Mouse (Mus musculus) fibroblast of lung, adult 2 months (primary cell): ENCODE measurements at regions not wholly inside any gene's neighbourhood (a gene's known extent, or its start where the extent isn't known, plus 50 kb on each side); places are given as distances from the start of the nearest gene placed in this dataset.

Source experiments
- DNase-seq: peaks from one replicate; pipeline ENCODE4 v3.0.0-alpha.2; 2011; ENCODE audit warnings: low read depth

DNA sequence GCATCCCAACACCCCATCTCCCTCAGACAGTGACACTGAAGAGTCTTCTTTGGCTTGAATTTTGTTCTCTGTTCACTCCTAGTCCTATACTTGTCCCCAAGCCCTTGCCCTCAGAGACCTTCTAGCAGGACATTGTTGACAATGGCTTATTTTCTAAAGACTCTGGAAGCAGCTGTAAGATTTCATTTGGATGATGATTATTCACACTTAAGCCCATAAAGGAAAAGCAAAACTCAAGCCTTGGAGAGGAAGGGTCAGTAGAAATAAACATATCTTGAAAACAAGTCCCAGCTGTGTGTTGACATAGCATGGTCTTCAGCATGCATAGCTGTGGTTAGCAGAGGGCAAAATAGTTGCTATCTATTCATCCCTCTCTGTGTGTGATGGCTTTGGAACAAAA, 59.9 kb upstream of the Cdh11 start:
- DNase-seq = no peak

DNA sequence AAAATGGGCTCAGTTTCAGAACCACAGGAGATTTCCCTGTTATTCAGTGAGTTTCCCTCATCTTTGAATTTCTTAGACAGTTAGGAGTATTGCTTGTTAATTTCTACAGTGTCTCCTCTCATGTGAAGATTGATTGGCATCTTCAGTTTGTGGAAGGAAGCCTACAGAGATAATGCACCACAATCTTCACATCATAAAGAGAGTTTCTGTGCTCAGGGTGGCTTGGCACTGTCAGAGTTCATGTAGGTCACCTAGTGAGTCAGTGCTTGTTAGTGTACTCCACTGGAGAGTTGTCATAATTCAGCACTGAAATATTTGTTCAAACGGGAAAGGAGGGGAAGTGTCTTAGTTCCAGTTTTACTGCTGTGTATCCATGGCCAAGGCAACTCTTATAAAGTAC, 74.6 kb upstream of the Cdh11 start:
- no peak for DNase-seq

GRCm38 (mm10) chr8:102899525-102899924, 114.1 kb upstream of the Cdh11 start:
- DNase-seq = no peak

GRCm38 (mm10) chr8:102900662-102901061, 115.2 kb upstream of the Cdh11 start:
- no peak for DNase-seq

DNA sequence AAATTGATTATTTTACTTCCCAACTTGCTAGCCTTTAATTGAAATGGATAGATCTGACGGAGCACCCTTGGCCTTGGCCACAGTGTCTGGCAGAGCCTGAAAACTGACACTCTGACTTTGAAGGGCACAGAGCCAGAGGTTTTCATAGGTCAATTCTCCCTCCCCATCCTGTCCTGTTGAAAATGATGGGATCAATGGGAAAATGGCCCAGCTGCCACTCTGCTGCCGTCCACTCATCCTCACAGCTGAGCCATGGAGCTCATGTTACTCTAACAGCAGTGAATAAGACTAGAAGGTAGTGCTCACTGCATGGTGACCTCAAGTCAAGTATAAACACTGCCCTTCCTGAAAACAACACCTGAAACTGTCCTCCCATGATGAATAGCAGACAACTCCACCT, 122.0 kb upstream of the Cdh11 start:
- DNase-seq = no peak

GRCm38 (mm10) chr8:102931342-102931835, 145.9 kb upstream of the Cdh11 start:
- no peak for DNase-seq

- DNase-seq = no peak
These were observed 153.3 kb upstream of the Cdh11 start for GRCm38 (mm10) chr8:102938771-102939170.

DNA sequence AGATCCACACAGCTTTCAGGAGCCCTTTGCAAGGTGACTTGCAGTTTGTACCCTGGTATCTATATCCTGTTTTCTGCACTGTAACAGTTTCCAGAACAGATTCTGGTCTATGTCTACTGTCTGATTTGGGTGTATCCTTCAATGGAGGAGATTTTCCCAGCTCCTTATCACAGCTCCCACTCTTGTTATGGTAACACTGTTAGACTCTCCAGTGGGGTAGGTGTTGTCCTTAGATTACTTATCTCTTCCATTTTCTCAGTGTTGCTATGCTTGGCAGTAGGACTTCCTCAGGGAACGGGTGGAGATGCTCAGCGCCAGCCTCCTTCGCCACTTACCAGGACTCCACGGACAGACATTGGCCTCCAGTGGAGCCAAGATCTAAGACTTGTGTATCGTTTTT, 160.1 kb upstream of the Cdh11 start:
- DNase-seq = no peak

GRCm38 (mm10) chr8:102978161-102978581, 192.7 kb upstream of the Cdh11 start:
- no peak for DNase-seq

GRCm38 (mm10) chr8:102983220-102983909, 197.9 kb upstream of the Cdh11 start:
- DNase-seq = no peak

DNA sequence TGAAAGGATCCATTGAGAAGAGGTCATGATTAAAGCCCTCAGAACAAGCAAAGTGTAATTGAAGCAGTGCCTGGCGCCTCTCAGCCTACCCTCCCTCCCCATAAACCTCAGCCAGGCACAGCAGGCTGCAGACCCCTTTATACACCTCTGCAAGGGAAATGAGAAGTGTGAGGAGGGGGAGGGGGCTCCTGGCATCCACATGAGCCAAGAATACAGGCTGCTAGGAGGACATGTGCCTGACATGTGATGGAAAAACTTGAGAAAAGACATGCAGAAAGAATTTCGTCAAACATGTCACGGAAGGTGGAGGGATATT, 198.4 kb upstream of the Cdh11 start:
- no peak for DNase-seq

DNA sequence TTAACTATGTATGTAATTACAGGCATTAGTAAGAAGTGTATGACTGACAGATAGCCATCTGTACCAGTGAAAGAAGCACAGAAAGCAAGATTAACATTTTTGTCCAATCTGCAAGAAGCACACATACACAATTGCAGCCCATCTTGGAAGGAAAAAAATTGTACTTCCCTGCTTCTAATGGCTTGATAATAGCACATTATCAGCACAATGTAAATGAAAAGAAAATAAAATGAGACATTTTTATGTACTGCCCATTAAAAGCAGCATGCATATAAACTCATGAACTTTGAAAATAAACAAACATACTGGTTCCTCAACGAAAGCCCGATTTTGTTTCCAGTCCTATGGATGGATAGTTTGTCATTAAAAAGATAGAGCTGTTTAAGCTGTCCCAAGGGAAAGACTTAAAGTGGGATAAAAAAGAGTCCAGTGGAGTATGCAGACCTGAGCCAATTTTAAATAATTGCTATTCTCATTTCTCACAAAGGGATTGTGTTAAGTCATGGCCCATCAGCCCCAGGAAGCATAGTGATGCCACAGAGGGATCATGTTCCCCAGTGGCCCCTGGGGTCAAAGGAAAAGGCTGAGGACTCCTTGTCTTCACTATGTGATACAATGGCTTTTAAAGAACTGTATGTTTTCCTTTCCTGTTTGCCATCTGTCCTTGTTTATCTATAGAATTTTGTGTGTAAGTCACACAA, 222.0 kb upstream of the Cdh11 start:
- DNase-seq = no peak

DNA sequence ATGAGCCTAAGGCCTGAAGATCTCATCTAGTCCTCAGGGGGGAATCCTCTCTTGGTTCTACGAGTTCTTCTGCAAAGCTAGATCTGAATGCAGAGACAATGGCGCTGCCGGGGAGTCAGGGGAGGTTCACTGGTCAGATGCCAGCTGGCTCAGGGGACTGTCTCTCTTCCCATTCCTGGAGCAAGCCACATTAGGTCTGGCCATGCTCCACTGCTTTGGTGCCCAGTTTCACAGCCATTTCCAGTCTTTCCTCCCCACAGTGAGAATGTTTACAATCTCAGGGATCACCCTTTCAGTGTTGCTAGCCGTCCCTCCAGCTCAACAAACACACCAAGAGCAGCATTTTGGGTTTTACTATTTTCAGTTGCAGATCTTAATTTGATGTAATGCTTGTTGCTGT, 233.7 kb upstream of the Cdh11 start:
- DNase-seq = peak; percentile 46

- no peak for DNase-seq
These were observed 237.8 kb upstream of the Cdh11 start for GRCm38 (mm10) chr8:103023237-103023636.

DNA sequence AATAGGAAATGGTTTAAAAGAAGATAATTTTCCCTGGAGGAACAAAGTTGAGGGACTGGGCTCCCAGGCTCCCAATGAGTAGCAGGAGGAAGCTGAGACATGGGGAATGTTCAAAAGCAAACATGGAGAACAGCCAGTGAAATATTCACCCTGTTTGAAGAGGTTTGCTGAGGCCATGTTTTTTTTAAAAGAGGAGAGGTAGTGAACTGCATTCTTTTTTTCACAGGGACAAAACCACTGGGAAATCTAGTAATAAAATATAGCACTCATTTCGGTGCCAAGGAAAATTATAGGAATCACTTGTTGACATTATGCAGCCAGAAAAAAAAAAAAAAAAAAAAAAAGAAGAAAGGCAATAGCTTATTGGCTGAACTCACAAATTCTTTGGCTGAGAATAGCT, 246.3 kb upstream of the Cdh11 start:
- DNase-seq = peak; percentile 26

DNA sequence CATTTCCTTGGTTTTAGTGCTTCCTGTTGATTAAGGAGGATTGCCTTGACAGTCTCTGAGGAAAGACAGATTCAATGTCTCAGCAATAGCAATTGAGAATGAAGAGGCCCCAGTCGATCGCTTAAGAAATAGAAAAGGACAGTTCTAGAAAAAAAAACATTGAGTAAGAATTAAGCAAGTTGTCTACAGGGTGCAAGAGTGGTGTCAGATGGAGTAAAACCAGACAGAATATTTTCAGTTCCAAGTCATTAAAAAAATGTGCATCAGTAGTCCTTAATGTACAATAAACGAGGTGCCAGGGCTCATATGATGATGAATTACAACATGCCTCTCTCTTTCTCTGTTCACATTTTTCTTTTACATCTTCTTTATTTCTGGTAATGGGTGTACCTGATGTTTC, 248.5 kb upstream of the Cdh11 start:
- DNase-seq = no peak

DNA sequence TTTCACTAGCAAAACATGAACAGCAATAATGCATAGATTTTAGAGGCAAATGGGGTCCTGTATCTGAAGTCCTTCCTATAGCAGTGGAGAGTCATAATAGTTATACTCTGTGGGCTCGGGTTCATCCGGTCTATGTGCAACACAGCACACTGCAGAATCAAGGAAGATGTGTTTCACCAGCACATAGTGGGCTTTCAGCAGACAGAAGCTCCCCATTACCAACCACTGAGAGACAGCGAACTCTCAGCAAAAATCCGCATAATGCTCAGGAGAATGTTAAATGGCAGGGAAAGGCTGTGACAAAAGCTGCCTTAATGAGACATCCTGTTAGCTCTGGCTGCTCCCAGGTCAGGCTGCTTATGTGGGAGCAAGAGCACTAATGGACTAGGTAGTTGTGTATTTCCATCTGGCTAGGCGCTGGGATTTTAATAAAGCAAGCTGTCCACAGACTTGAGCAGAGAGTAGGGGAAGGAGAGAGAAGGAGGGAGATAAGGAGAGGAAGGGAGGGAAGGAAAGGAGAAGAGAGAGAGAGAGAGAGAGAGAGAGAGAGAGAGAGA, 286.7 kb upstream of the Cdh11 start:
- DNase-seq = no peak

DNA sequence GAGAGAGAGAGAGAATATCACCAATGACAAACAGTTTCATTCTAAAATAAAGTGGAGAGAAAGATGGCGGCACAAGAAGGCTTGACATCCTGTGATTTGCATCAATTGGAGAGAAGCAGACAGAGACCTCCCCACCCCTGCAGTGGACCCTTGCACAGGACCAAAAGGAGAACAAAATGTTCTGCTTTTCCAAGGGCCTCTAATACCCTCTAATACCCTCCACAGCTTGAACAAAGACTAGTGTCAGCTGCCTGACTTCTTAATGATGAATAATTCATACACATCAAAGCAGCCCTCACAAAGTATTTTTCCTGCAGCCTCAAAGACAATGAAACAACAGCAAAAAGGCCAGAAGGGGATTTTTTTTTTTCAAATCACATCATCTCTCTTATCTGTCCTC, 287.2 kb upstream of the Cdh11 start:
- no peak for DNase-seq

DNA sequence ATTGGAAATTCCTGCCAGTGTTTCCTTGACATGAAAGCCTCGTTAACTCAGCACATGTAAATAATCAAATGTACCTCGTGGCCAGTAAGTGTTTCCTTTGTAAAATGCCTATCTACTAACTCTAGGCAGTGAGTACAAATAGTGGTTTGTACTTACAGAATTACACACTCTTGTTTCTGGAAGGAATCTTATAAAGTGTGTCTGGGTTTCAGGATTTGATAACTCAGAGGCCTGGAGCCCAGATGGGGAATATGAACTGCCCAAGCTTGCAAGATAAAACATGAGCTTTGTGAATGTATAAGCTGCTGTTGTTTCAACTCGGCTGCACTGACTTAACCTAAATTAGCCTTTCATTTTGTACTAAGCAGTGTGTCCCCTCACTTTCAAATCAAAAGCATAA, 293.1 kb upstream of the Cdh11 start:
- no peak for DNase-seq

GRCm38 (mm10) chr8:103086956-103087482, 301.6 kb upstream of the Cdh11 start:
- DNase-seq = no peak

DNA sequence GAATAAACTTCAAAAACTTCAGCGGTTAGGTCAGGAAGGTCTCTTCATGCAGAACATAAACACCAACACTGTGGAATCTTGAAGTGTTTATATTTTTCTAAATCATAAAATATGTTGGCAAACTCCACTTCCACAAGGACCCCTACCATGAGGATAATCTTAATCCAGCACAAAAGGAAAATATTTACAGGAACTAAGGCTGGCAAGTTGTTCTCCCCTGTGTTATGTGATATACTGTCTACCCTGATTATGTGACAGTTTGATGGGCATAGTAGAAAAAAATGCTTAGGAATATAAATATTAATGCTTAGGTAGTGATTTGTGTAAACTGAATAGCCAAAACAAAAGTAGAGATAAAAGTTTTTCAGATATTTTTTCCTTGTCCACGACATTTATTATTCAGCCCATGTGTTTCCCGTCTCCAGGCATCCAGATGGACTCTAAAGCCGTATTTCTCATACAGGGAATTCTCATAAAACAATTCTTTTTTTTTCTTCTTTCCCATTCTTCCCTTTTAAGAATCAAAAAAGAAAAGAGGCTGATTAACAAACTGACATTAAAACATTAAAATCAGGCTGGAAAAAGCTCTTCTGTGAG, 311.2 kb upstream of the Cdh11 start:
- DNase-seq = no peak

DNA sequence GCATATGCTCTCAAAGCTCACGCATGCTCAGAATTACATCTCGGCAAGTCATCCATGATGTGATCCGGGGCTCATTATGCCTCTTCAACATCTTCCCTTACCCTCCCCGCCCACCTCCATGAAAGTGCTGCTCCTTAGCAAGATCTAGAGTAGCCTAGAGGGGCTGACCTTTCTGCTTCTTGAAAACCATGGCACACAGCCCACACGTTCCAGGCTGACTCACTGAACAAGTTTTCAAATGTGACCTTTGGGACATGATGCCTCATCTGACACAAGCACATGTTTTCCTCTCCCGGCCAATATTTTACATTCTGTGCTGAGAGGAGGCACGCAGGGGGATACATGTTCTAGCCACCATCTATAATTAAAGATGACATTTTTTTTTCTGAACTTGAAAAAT, 340.1 kb upstream of the Cdh11 start:
- no peak for DNase-seq

- no peak for DNase-seq
These were observed 352.7 kb upstream of the Cdh11 start for GRCm38 (mm10) chr8:103138136-103138535.
